Mouse (Mus musculus): ENCODE results near the gene Zfp64. TPM values are rescaled to one million over a fixed set of nuclear protein-coding genes. Genes with fewer than 3 reads are reported as not detected.

The Zfp64 gene
- polyA plus RNA-seq, 1 experiment from 2014 or later: 12.0 TPM

Other genes with a start within 250 kb of the Zfp64 start
- 1.8 and 2.1 TPM in 2 replicates for gene Atp9a, start 213.2 kb downstream of the Zfp64 start, polyA plus RNA-seq (2015; fragmentation: Nextera tagmentation; extraction: Ambion mirVana)
- 5.4 and 7.3 TPM in 2 replicates for gene Sall4, start 187.6 kb downstream of the Zfp64 start, polyA plus RNA-seq (2015; fragmentation: Nextera tagmentation; extraction: Ambion mirVana)